In genomic region chr8:84202938-84203917, GRCm38 (mm10) we compare ENCODE assay signal across 8 mouse cellular contexts. TPM values are rescaled to one million over a fixed set of nuclear protein-coding genes. Genes with fewer than 3 reads are reported as not detected.
A peak's percentile ranks its signal among the peaks of the same experiment; 100 is the strongest.
DNase-seq lines count a peak whose midpoint lies in the region; ATAC-seq lines count a peak whose summit lies in the region.

No protein-coding gene starts in this region.

- peak overlapping the region; percentile 55 for H3K4me2 ChIP-seq in forebrain, embryonic 15.5 days (replicated peaks)

- DNase-seq in CD4-positive, CD25-positive, alpha-beta regulatory T cell, adult 2 months (ENCODE audit: low read depth, low spot score) = peak; percentile 93
- peak; percentile 94 for DNase-seq in adrenal gland, adult 2 months
- DNase-seq in heart, postnatal 25 days (ENCODE audit: low spot score) = peak; percentile 90
- DNase-seq in kidney, postnatal 4 days = peak; percentile 86 to 93
- peak; percentile 91 for DNase-seq in lung, postnatal 25 days (ENCODE audit: low spot score)
- DNase-seq in retina, postnatal 1 day = peak; percentile 80
- peak; percentile 83 for DNase-seq in thymus, postnatal 4 days

- no peaks in the 10 kb centered on the region for H3K36me3 ChIP-seq in forebrain, embryonic 15.5 days

- WGBS in forebrain, embryonic 15.5 days = 9% methylated on average over 34 of the region's 34 CpGs

- H3K4me3 ChIP-seq in forebrain, embryonic 15.5 days = peak overlapping the region; percentile 37

- peak; percentile 23 for ATAC-seq in forebrain, embryonic 15.5 days (replicated peaks)

- H3K9me3 ChIP-seq in forebrain, embryonic 15.5 days = no peaks in the 10 kb centered on the region

- peak overlapping the region; percentile 69 for H3K27ac ChIP-seq in forebrain, embryonic 15.5 days (replicated peaks)

- peaks cover 53% of the 10 kb centered on the region for H3K4me1 ChIP-seq in forebrain, embryonic 15.5 days

- intact Hi-C loops in heart, postnatal 25 days (cut with DNase I) = loop anchor here (5.0 kb wide), 1 partner anchor 504 kb away; no protein-coding TSS in a partner anchor

- no peaks in the 10 kb centered on the region for H3K27me3 ChIP-seq in forebrain, embryonic 15.5 days

- peak overlapping the region; percentile 37 for H3K9ac ChIP-seq in forebrain, embryonic 15.5 days (replicated peaks)

RNA-seq across cellular contexts. Expression of gene Nanos3, which starts 18.2 kb away (rescaled TPM):
- 1 to 10 TPM; 1.1 to 1.3 TPM for total RNA-seq in adrenal gland, adult 2 months (2021)
- polyA plus RNA-seq in adrenal gland, adult 2 months (2012; rRNA removed) = 0.36 and 1.0 TPM in 2 replicates
- 6.2 and 7.1 TPM in 2 replicates for polyA plus RNA-seq in forebrain, embryonic 15.5 days (2015; fragmentation: Nextera tagmentation; extraction: Ambion mirVana)
- 1 to 10 TPM in 1 of 2 experiments, under 1 TPM in 1; 0.73 to 1.4 TPM for total RNA-seq in heart, postnatal 25 days (2021)

RNA-seq across cellular contexts. Expression of gene Zswim4, which starts 33.6 kb away (rescaled TPM):
- 10 to 100 TPM; 31.4 to 55.6 TPM for total RNA-seq in adrenal gland, adult 2 months (2021)
- polyA plus RNA-seq in adrenal gland, adult 2 months (2012; rRNA removed) = 66.3 and 76.1 TPM in 2 replicates
- 41.1 and 42.8 TPM in 2 replicates for polyA plus RNA-seq in forebrain, embryonic 15.5 days (2015; fragmentation: Nextera tagmentation; extraction: Ambion mirVana)
- 1 to 10 TPM; 8.2 to 8.8 TPM for total RNA-seq in heart, postnatal 25 days (2021)

RNA-seq across cellular contexts. Expression of gene D8Ertd738e, which starts 46.3 kb away (rescaled TPM):
- 100 to 1,000 TPM; 268 to 291 TPM for total RNA-seq in adrenal gland, adult 2 months (2021)
- 58.8 and 67.3 TPM in 2 replicates for polyA plus RNA-seq in adrenal gland, adult 2 months (2012; rRNA removed)
- polyA plus RNA-seq in forebrain, embryonic 15.5 days (2015; fragmentation: Nextera tagmentation; extraction: Ambion mirVana) = 233 and 252 TPM in 2 replicates
- 100 to 1,000 TPM; 227 to 240 TPM for total RNA-seq in heart, postnatal 25 days (2021)

RNA-seq across cellular contexts. Expression of gene Mri1, which starts 53.9 kb away (rescaled TPM):
- total RNA-seq in adrenal gland, adult 2 months (2021) = 10 to 100 TPM; 27.9 to 38.1 TPM
- polyA plus RNA-seq in adrenal gland, adult 2 months (2012; rRNA removed) = 239 and 243 TPM in 2 replicates
- 53.3 and 58.8 TPM in 2 replicates for polyA plus RNA-seq in forebrain, embryonic 15.5 days (2015; fragmentation: Nextera tagmentation; extraction: Ambion mirVana)
- 10 to 100 TPM; 10.2 to 10.3 TPM for total RNA-seq in heart, postnatal 25 days (2021)

RNA-seq across cellular contexts. Expression of gene 4930432K21Rik, which starts 55.4 kb away (rescaled TPM):
- under 1 TPM; 0.17 to 0.35 TPM for total RNA-seq in adrenal gland, adult 2 months (2021)
- polyA plus RNA-seq in adrenal gland, adult 2 months (2012; rRNA removed) = 0.44 and 0.48 TPM in 2 replicates
- polyA plus RNA-seq in forebrain, embryonic 15.5 days (2015; fragmentation: Nextera tagmentation; extraction: Ambion mirVana) = 2.4 and 2.7 TPM in 2 replicates
- under 1 TPM; 0.10 to 0.28 TPM for total RNA-seq in heart, postnatal 25 days (2021)

Comparison
In these comparisons a context has a peak if more than half of its experiments do, and no peak if none do; other contexts are left out.
1. Peak in every context shown above with its lines: DNase-seq, ATAC-seq, H3K4me3 ChIP-seq and H3K27ac ChIP-seq.